Mouse (Mus musculus) CH12.LX (cell line): ENCODE data around the gene Rrp7a. TPM values are rescaled to one million over a fixed set of nuclear protein-coding genes. Genes with fewer than 3 reads are reported as not detected.

Source experiments
- DNase-seq: peaks from one replicate; pipeline ENCODE4 v3.0.0-alpha.2; 2013; ENCODE audit errors: extremely low read depth
- H3K27ac ChIP-seq: 2 replicates; pipeline ENCODE4 v1.5.1; 2012; ENCODE audit warnings: low read depth, mild to moderate bottlenecking, control low read depth, moderate library complexity; ENCODE audit not compliant: insufficient read depth
- H3K27me3 ChIP-seq: replicated peaks from 2 replicates; pipeline ENCODE3; 2012; ENCODE audit warnings: inconsistent platforms
- H3K36me3 ChIP-seq, 2 experiments: replicated peaks in 1 of 2; 2 replicates each; pipeline versions ENCODE3 to v1.6.1; 2012; ENCODE audit warnings: inconsistent platforms in 1 of 2, low read length in 1 of 2, mild to moderate bottlenecking in 1 of 2, mixed read lengths in 1 of 2, moderate library complexity in 1 of 2; ENCODE audit not compliant: control insufficient read depth in 1 of 2, insufficient read depth in 1 of 2
- H3K4me1 ChIP-seq, 2 experiments: 2 replicates each; pipeline ENCODE4 v1.6.1; 2012; ENCODE audit warnings: inconsistent platforms in 1 of 2, moderate library complexity in 1 of 2; ENCODE audit not compliant: insufficient read depth in 2 of 2, control insufficient read depth in 1 of 2
- H3K4me2 ChIP-seq: 2 replicates; pipeline ENCODE4 v1.6.1; 2012; ENCODE audit warnings: low read depth, mild to moderate bottlenecking, control low read depth; ENCODE audit not compliant: poor library complexity, insufficient read depth, severe bottlenecking
- H3K4me3 ChIP-seq, 3 experiments: fragments of 150-350 bp in 1 of 3; sonication (generic) in 1 of 3; replicated peaks in 1 of 3; 2 replicates each; pipeline versions ENCODE3 to v1.5.1; 2011 to 2012; ENCODE audit warnings: low read depth in 2 of 3, low read length in 2 of 3, mild to moderate bottlenecking in 2 of 3, moderate library complexity in 2 of 3, control low read depth in 1 of 3, improper control_type of control experiment in 1 of 3, inconsistent platforms in 1 of 3, mixed read lengths in 1 of 3; ENCODE audit not compliant: poor library complexity in 1 of 3
- H3K79me2 ChIP-seq: replicated peaks from 2 replicates; pipeline ENCODE4 v1.6.1; 2012; ENCODE audit warnings: mild to moderate bottlenecking, moderate library complexity; ENCODE audit not compliant: control insufficient read depth, poor library complexity, insufficient read depth, severe bottlenecking; ENCODE audit errors: extremely low read depth
- H3K9ac ChIP-seq: 2 replicates; pipeline ENCODE4 v1.6.1; 2012; ENCODE audit warnings: low read depth, mild to moderate bottlenecking, control low read depth, moderate library complexity; ENCODE audit not compliant: insufficient read depth
- H3K9me3 ChIP-seq: replicated peaks from 2 replicates; pipeline ENCODE3; 2012; ENCODE audit warnings: low read length, inconsistent platforms, mixed read lengths
- BHLHE40 ChIP-seq: IDR thresholded peaks from 2 replicates; pipeline ENCODE4 v1.6.1; 2011; ENCODE audit warnings: mild to moderate bottlenecking, low read depth, low read length, improper control_type of control experiment
- EP300 ChIP-seq: IDR thresholded peaks from 2 replicates; pipeline ENCODE4 v1.6.1; 2011; ENCODE audit warnings: low read length, improper control_type of control experiment
- ETS1 ChIP-seq: conservative IDR thresholded peaks from 2 replicates; pipeline ENCODE4 v1.6.1; 2012; ENCODE audit warnings: low read depth, mild to moderate bottlenecking, inconsistent platforms, low read length, improper control_type of control experiment, moderate library complexity
- IRF4 ChIP-seq: IDR thresholded peaks from 2 replicates; pipeline ENCODE4 v1.6.1; 2014; ENCODE audit warnings: low read depth, mild to moderate bottlenecking, inconsistent platforms, low read length, improper control_type of control experiment
- JUN ChIP-seq: IDR thresholded peaks from 2 replicates; pipeline ENCODE4 v1.6.1; 2011; ENCODE audit warnings: low read depth, mild to moderate bottlenecking, low read length, improper control_type of control experiment, moderate library complexity; ENCODE audit not compliant: insufficient read depth
- JUND ChIP-seq: conservative IDR thresholded peaks from 2 replicates; pipeline ENCODE4 v1.6.1; 2011; ENCODE audit warnings: low read depth, low read length, improper control_type of control experiment
- MAFK ChIP-seq: IDR thresholded peaks from 2 replicates; pipeline ENCODE4 v1.6.1; 2011; ENCODE audit warnings: low read length, improper control_type of control experiment; ENCODE audit not compliant: insufficient replicate concordance
- MAX ChIP-seq: IDR thresholded peaks from 2 replicates; pipeline ENCODE4 v1.6.1; 2011; ENCODE audit warnings: low read length, improper control_type of control experiment
- MAZ ChIP-seq: IDR thresholded peaks from 2 replicates; pipeline ENCODE4 v1.6.1; 2012; ENCODE audit warnings: low read depth, mild to moderate bottlenecking, inconsistent platforms, low read length, improper control_type of control experiment, moderate library complexity
- MEF2A ChIP-seq: IDR thresholded peaks from 2 replicates; pipeline ENCODE4 v1.6.1; 2014; ENCODE audit warnings: low read depth, mild to moderate bottlenecking, inconsistent platforms, low read length, improper control_type of control experiment, borderline replicate concordance
- MXI1 ChIP-seq: IDR thresholded peaks from 2 replicates; pipeline ENCODE4 v1.6.1; 2011; ENCODE audit warnings: mild to moderate bottlenecking, low read depth, low read length, improper control_type of control experiment
- MYC ChIP-seq: IDR thresholded peaks from 2 replicates; pipeline ENCODE4 v1.6.1; 2011; ENCODE audit warnings: low read depth, mild to moderate bottlenecking, improper control_type of control experiment, low read length
- NELFE ChIP-seq: IDR thresholded peaks from 2 replicates; pipeline ENCODE4 v1.6.1; 2011; ENCODE audit warnings: low read depth, low read length, improper control_type of control experiment
- PAX5 ChIP-seq: IDR thresholded peaks from 2 replicates; pipeline ENCODE4 v1.6.1; 2012; ENCODE audit warnings: low read length, inconsistent platforms, mixed read lengths
- POLR2A ChIP-seq: IDR thresholded peaks from 2 replicates; pipeline ENCODE4 v1.6.1; 2011; ENCODE audit warnings: low read depth, mild to moderate bottlenecking, improper control_type of control experiment, low read length
- POLR2AphosphoS2 ChIP-seq: IDR thresholded peaks from 2 replicates; pipeline ENCODE4 v1.6.1; 2011; ENCODE audit warnings: low read depth, low read length, improper control_type of control experiment
- RCOR1 ChIP-seq: conservative IDR thresholded peaks from 2 replicates; pipeline ENCODE4 v1.6.1; 2012; ENCODE audit warnings: low read depth, mild to moderate bottlenecking, inconsistent platforms, low read length, improper control_type of control experiment
- SIN3A ChIP-seq: IDR thresholded peaks from 2 replicates; pipeline ENCODE4 v1.6.1; 2012; ENCODE audit warnings: low read length, improper control_type of control experiment, inconsistent platforms
- SMC3 ChIP-seq: IDR thresholded peaks from 2 replicates; pipeline ENCODE4 v1.6.1; 2011; ENCODE audit warnings: low read depth, low read length, improper control_type of control experiment
- UBTF ChIP-seq: IDR thresholded peaks from 2 replicates; pipeline ENCODE4 v1.6.1; 2012; ENCODE audit warnings: low read depth, mild to moderate bottlenecking, inconsistent platforms, low read length, improper control_type of control experiment, moderate library complexity
- USF2 ChIP-seq: conservative IDR thresholded peaks from 2 replicates; pipeline ENCODE4 v1.6.1; 2011; ENCODE audit warnings: low read depth, low read length, improper control_type of control experiment
- ZMIZ1 ChIP-seq: IDR thresholded peaks from 2 replicates; pipeline ENCODE4 v1.6.1; 2012; ENCODE audit warnings: low read depth, mild to moderate bottlenecking, inconsistent platforms, low read length, improper control_type of control experiment
- ZNF384 ChIP-seq: IDR thresholded peaks from 2 replicates; pipeline ENCODE4 v1.6.1; 2012; ENCODE audit warnings: low read depth, low read length, improper control_type of control experiment, inconsistent platforms
- dilution Hi-C: fragments of 300-500 bp; cut with MboI; formaldehyde crosslinking; loops from 2 replicates; pipeline ENCODE4 v1.14.3; 2020; ENCODE audit warnings: low sequenced_read_pairs; ENCODE audit not compliant: extremely low pct_unique_long_range_greater_than_20kb, extremely low pct_ligation_motif_present
- in situ Hi-C: fragments of 300-500 bp; cut with MboI; formaldehyde crosslinking; loops from 3 replicates; pipeline ENCODE4 v1.14.3; 2019; ENCODE audit warnings: low sequenced_read_pairs, low pct_ligation_motif_present, low pct_unique_long_range_greater_than_20kb, mixed read lengths
- polyA plus RNA-seq: library from polyadenylated mRNA; unstranded; fragments of >175 nt; gene quantifications from 2 replicates; pipeline ENCODE4 v1.2.1, GENCODE M21; 2012; ENCODE audit warnings: low read depth; ENCODE audit not compliant: insufficient read length
- total RNA-seq, 2 experiments: library from RNA; depleted of rRNA; stranded (reverse); fragments of 300-350 nt in 1 of 2; fragments of >200 nt in 1 of 2; gene quantifications; 2 replicates each; pipeline ENCODE4 v1.2.3; 2012 to 2014

Rrp7a gene
- total and polyA plus RNA-seq, 3 experiments = 126 to 262 (median 156) TPM

GRCm38 (mm10) chr15:83088495-83089428, 33.8 kb downstream of the Rrp7a start:
- Histone ChIP-seq H3K27ac (no peak overlapping the region), H3K4me3 (peak overlapping the region in 1 of 3 experiments; percentile 9), H3K79me2 (no peaks in the 10 kb centered on the region), H3K36me3 (no peaks in the 10 kb centered on the region), H3K4me1 (peaks cover 12 to 49% of the 10 kb centered on the region in 2 experiments), H3K4me2 (peak overlapping the region; percentile 75; the same call in 1 of the 2 replicates), H3K9me3 (no peaks in the 10 kb centered on the region), H3K27me3 (no peaks in the 10 kb centered on the region), H3K9ac (0 out of 2 replicates have a peak overlapping the region, but pooled peaks have one; percentile 16)
- in situ Hi-C loops = loop anchor here (25.0 kb wide), 1 partner anchor 826 kb away; the partner anchor contains the start of genes 1500009C09Rik and Sept3
- TF ChIP-seq PAX5 (no peak), JUN (no peak), BHLHE40 (0 out of 2 replicates have a peak, but pooled peaks have one; percentile 28), MAX (no peak), POLR2A (no peak), EP300 (no peak), MAZ (peak; percentile 30; the same call in 1 of the 2 replicates), SMC3 (no peak), ETS1 (peak; percentile 49), UBTF (no peak), USF2 (no peak), MAFK (no peak), NELFE (no peak), IRF4 (no peak), POLR2AphosphoS2 (no peak), MXI1 (no peak), SIN3A (no peak), MEF2A (peak; percentile 65; the same call in 1 of the 2 replicates), ZNF384 (peak; percentile 66), MYC (no peak), ZMIZ1 (no peak), JUND (no peak), RCOR1 (no peak)
- peak; percentile 70 for DNase-seq
- dilution Hi-C loops = no loop called here
